Mouse (Mus musculus): Measurements from ENCODE around the gene Bcl2l13. TPM values are rescaled to one million over a fixed set of nuclear protein-coding genes. Genes with fewer than 3 reads are reported as not detected.

Gene Bcl2l13
- polyA plus RNA-seq, 1 experiment from 2014 or later = 32.3 TPM

DNA sequence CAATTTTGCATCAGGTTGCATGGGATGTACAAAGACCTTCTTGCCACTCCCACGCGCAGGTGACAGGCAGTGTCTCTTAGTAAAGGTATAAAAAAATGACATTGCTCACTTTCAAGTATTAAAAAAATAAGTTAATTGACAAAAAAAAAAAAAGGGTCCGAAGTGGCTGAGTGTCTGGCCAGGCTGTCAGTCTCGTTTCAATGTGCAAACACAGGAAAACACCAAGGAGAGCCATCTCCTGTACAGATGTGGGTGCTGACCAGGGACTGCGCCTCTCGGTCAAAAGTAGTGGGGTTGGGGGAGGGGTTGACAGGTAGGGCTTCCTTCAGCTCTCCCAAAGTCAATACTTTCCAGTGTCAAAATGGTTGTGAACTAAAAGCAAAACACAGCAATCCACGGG is 97.7 kb downstream of the Bcl2l13 start:
- H3K36me3 ChIP-seq = peaks cover 59% of the 10 kb centered on the region
- H3K27me3 ChIP-seq (replicated peaks) = no peaks in the 10 kb centered on the region
- no peaks in the 10 kb centered on the region for H3K9me3 ChIP-seq (replicated peaks)
- no peak for ATAC-seq (ENCODE audit: insufficient number of reproducible peaks, low FRiP score)
- no peak overlapping the region for H3K9ac ChIP-seq
- H3K4me2 ChIP-seq = no peak overlapping the region
- no peak overlapping the region for H3K4me3 ChIP-seq
- WGBS = 87% methylated on average over 7 of the region's 7 CpGs
- peaks cover 16% of the 10 kb centered on the region for H3K4me1 ChIP-seq (replicated peaks)
- no peak overlapping the region for H3K27ac ChIP-seq (ENCODE audit: poor library complexity, severe bottlenecking)

DNA sequence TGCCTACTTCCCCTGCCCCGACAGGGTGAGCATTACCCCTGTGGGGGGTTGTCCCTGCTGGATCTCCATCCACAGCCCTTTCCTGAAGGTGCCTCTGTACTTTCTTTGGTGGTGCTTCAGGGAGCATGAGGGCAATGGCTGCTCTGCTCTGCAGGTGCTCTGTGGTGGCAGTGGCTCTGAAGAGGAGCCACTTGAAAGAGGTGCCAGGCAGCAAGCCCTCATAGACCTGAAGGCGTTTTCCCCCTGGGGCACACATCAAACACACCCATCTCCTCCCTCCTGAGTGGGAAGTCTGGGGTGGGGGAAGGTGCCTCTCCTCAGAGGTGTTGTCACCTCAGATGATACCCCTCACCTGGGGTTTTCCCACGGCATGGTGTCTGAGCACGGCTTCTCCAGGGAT is 98.2 kb downstream of the Bcl2l13 start:
- Histone ChIP-seq H3K27me3 (replicated peaks) (no peaks in the 10 kb centered on the region), H3K4me3 (no peak overlapping the region), H3K4me1 (replicated peaks) (peaks cover 16% of the 10 kb centered on the region), H3K4me2 (no peak overlapping the region), H3K9ac (no peak overlapping the region), H3K27ac (ENCODE audit: poor library complexity, severe bottlenecking) (no peak overlapping the region), H3K36me3 (peaks cover 56% of the 10 kb centered on the region), H3K9me3 (replicated peaks) (no peaks in the 10 kb centered on the region)
- 66% methylated on average over 4 of the region's 4 CpGs for WGBS
- no peak for ATAC-seq (ENCODE audit: insufficient number of reproducible peaks, low FRiP score)

DNA sequence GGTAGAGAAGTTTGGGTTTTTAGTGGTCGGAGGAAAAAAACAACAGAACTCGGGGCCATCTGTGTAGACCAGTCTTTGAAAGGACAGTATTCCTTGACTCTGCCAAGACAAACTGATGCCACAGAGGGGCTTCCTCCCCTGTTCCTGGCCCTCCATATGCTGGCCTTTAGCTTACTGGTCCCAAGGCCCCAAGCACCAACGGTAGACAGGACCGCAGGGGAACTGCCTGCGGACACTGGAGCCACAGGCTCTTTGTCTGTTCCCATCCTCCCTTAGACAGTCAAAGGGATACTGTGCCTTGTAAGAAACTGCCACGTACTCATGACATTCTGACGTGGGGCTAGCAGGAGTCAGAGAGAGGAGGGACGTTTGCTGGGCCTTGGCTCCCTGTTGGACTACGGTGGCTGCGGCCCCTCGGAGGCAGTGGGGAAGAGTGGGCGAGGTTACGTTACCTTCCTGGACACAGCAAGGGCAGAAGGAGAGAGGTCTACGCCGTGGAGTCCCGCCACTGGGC is 101.1 kb downstream of the Bcl2l13 start:
- peaks cover 15% of the 10 kb centered on the region for H3K4me1 ChIP-seq (replicated peaks)
- no peaks in the 10 kb centered on the region for H3K9me3 ChIP-seq (replicated peaks)
- H3K4me3 ChIP-seq = no peak overlapping the region
- H3K4me2 ChIP-seq = no peak overlapping the region
- H3K36me3 ChIP-seq = peaks cover 49% of the 10 kb centered on the region
- H3K9ac ChIP-seq = no peak overlapping the region
- H3K27me3 ChIP-seq (replicated peaks) = no peaks in the 10 kb centered on the region
- ATAC-seq (ENCODE audit: insufficient number of reproducible peaks, low FRiP score) = no peak
- 84% methylated on average over 16 of the region's 16 CpGs for WGBS
- H3K27ac ChIP-seq (ENCODE audit: poor library complexity, severe bottlenecking) = no peak overlapping the region

DNA sequence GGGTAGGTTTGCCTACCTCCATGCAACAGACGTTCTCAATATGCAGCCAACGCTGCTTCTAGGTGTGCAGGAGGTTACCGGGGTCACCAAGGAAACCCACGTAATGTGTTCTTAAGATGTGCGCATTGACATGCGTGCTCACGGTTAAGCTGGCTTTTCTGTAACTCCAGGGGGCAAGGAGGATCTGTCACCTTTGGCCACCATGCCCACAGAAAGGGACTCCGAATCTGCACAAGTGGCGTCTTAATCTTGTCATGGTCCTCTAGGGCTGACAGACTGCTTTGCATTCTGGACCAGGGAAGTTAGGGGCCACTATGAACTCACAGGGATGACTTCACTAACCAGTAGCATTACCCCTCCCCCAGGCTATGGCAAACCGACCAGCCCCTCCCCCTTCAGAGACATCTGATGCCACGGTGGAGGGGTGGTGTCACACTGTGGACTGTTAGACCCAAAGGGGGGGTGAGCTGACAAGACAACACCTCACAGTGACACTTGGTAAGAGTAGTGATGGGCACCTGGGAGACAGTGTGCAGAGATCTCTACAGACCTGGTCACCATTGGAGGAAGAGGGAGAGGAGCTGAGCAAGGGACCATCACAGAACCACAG is 102.1 kb downstream of the Bcl2l13 start:
- Histone ChIP-seq H3K36me3 (peaks cover 44% of the 10 kb centered on the region), H3K9ac (no peak overlapping the region), H3K27ac (ENCODE audit: poor library complexity, severe bottlenecking) (no peak overlapping the region), H3K4me3 (no peak overlapping the region), H3K4me1 (replicated peaks) (peaks cover 6% of the 10 kb centered on the region; the same call in 1 of the 2 replicates), H3K27me3 (replicated peaks) (no peaks in the 10 kb centered on the region), H3K9me3 (replicated peaks) (no peaks in the 10 kb centered on the region), H3K4me2 (no peak overlapping the region)
- no peak; the same call in 1 of the 2 replicates for ATAC-seq (ENCODE audit: insufficient number of reproducible peaks, low FRiP score)
- WGBS = 75% methylated on average over 11 of the region's 11 CpGs

DNA sequence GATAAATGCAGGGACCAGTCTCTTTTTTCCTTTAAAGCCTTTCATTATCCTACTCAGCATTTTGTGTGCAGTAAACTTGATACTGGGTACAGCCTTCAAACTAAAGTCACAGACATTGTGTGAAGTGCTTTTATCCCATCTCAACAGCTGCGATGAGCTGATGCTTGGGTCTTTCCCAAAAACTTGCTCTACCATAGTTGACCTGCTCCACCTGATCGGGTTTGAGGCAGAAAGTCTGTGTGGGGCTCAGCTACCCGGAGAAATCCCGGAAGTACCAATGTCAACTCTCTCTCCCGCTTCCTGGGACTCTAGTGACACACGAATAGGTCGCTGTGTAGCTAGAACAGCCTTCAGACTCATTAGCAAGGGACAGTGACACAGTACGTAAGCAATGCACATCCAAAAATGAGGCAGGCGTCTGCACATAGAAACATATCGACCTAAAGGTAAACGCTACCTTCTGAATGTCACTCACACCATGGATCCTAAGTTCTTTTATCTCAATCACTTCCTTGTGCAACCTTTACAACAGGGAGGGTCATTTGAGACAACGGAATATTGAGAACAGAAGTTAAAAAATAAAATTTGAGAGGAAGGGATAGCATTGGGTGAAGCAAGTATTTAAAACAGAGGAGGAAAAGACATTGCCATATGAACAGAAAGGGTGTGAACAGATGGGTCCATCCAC is 102.9 kb downstream of the Bcl2l13 start:
- H3K27me3 ChIP-seq (replicated peaks) = no peaks in the 10 kb centered on the region
- no peak for ATAC-seq (ENCODE audit: insufficient number of reproducible peaks, low FRiP score)
- no peak overlapping the region for H3K9ac ChIP-seq
- WGBS = 86% methylated on average over 12 of the region's 12 CpGs
- H3K4me1 ChIP-seq (replicated peaks) = 0 out of 2 replicates have a peak, but pooled peaks cover 6% of the 10 kb centered on the region
- H3K4me3 ChIP-seq = no peak overlapping the region
- peaks cover 45% of the 10 kb centered on the region for H3K36me3 ChIP-seq
- no peak overlapping the region for H3K4me2 ChIP-seq
- H3K27ac ChIP-seq (ENCODE audit: poor library complexity, severe bottlenecking) = no peak overlapping the region
- no peaks in the 10 kb centered on the region for H3K9me3 ChIP-seq (replicated peaks)

DNA sequence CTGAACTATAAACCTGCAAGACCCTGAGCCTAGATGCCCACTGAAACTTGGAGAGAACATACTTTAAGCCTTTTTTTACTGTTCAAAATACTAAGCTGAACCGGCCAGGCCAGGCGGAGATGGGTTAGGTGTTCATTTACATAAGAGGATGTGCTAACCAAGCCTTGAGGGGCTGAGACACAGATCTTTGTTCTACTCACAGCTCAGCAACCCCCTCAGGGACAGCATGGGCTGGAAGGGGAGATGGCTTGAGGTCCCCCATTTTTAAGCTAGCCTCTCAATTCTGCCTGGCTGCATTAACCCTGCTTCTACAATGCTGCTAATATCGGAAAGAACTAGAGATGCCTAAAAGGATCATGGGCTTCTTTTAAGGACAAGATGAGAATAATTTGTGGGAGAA is 103.8 kb downstream of the Bcl2l13 start:
- Histone ChIP-seq H3K36me3 (peaks cover 41% of the 10 kb centered on the region), H3K9ac (no peak overlapping the region), H3K27me3 (replicated peaks) (no peaks in the 10 kb centered on the region), H3K4me1 (replicated peaks) (0 out of 2 replicates have a peak, but pooled peaks cover 6% of the 10 kb centered on the region), H3K27ac (ENCODE audit: poor library complexity, severe bottlenecking) (no peak overlapping the region), H3K4me2 (no peak overlapping the region), H3K9me3 (replicated peaks) (no peaks in the 10 kb centered on the region), H3K4me3 (no peak overlapping the region)
- ATAC-seq (ENCODE audit: insufficient number of reproducible peaks, low FRiP score) = no peak
- 81% methylated on average over 3 of the region's 3 CpGs for WGBS

DNA sequence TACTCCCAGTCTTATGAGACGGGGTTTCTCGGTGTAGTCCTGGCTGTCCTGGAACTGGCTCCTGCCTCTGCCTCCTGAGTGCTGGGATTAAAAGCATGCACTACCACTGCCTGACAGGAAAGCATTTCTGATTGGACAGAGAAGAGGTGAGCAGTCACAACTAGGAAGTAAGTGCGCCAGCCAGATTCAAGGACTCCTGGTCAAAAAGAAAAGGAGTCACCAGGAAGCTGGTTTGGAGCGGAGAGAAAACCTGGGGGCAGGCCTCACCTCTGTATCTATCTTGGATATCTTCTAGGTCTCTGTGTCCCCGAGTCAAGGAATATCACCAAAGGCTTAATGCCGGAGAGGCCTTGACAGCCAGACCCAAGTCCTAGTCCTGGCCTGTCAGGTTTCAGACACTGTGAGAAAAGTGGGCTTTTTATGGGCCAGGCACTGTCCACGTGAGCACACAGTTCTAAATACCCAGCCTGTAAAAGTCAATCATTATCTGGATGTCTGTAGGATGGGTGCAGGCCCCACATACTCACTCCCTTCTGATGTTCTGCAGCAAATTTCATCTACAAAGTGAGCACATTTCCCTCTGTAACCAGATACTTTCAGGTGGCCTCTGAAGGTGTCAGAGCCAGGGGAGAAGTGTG is 104.6 kb downstream of the Bcl2l13 start:
- no peak overlapping the region for H3K4me3 ChIP-seq
- H3K4me1 ChIP-seq (replicated peaks) = 0 out of 2 replicates have a peak, but pooled peaks cover 6% of the 10 kb centered on the region
- 84% methylated on average over 7 of the region's 7 CpGs for WGBS
- H3K4me2 ChIP-seq = no peak overlapping the region
- no peak overlapping the region for H3K27ac ChIP-seq (ENCODE audit: poor library complexity, severe bottlenecking)
- no peak overlapping the region for H3K9ac ChIP-seq
- H3K27me3 ChIP-seq (replicated peaks) = no peaks in the 10 kb centered on the region
- no peaks in the 10 kb centered on the region for H3K9me3 ChIP-seq (replicated peaks)
- H3K36me3 ChIP-seq = peaks cover 38% of the 10 kb centered on the region
- no peak for ATAC-seq (ENCODE audit: insufficient number of reproducible peaks, low FRiP score)

DNA sequence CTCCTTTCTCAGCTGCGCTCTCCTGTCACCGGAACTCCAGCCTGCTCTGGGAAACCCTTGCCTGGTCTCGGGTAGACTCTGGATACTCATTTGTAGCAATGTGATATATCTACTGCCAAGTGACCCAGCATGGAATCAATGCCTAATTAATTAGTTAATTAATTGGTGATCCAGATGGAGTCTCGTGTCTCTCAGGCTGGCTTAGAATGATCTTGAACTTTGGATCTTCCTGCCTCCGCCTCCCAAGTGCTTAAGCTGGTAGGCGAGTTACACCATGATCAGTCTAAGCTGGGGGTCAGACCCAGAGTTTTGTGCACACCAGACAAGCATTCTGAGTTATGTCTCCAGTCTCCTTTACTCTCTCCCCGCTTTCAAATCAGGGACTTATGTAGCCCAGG is 105.1 kb downstream of the Bcl2l13 start:
- Histone ChIP-seq H3K9me3 (replicated peaks) (no peaks in the 10 kb centered on the region), H3K27me3 (replicated peaks) (no peaks in the 10 kb centered on the region), H3K4me1 (replicated peaks) (0 out of 2 replicates have a peak, but pooled peaks cover 6% of the 10 kb centered on the region), H3K27ac (ENCODE audit: poor library complexity, severe bottlenecking) (no peak overlapping the region), H3K4me3 (no peak overlapping the region), H3K36me3 (peaks cover 43% of the 10 kb centered on the region), H3K4me2 (no peak overlapping the region), H3K9ac (no peak overlapping the region)
- 90% methylated on average over 7 of the region's 7 CpGs for WGBS
- no peak for ATAC-seq (ENCODE audit: insufficient number of reproducible peaks, low FRiP score)

DNA sequence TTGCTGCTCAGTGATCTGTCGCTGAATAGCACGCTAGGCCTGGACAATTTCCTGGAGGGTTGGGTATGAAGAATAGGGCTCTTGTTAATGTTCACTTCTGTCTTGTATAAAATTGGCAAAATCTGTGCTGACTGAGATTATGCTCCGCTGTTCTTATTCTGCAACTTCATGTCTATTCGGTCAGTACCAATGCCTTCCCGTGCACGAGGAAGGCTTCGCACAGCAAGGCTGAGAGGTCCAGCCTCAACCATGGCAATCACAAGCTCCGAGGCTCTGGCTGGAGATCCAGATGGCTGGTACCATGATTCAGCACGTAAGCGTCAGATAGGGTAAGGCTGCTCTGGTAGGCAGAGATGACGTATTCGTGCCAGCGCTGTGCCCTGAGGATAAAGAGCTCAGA is 105.6 kb downstream of the Bcl2l13 start:
- Histone ChIP-seq H3K27me3 (replicated peaks) (no peaks in the 10 kb centered on the region), H3K27ac (ENCODE audit: poor library complexity, severe bottlenecking) (no peak overlapping the region), H3K4me1 (replicated peaks) (0 out of 2 replicates have a peak, but pooled peaks cover 6% of the 10 kb centered on the region), H3K9me3 (replicated peaks) (no peaks in the 10 kb centered on the region), H3K9ac (no peak overlapping the region), H3K4me2 (no peak overlapping the region), H3K36me3 (peaks cover 48% of the 10 kb centered on the region), H3K4me3 (no peak overlapping the region)
- 92% methylated on average over 13 of the region's 13 CpGs for WGBS
- no peak for ATAC-seq (ENCODE audit: insufficient number of reproducible peaks, low FRiP score)
